Mouse (Mus musculus): ENCODE data around the gene Crtc2. TPM values are rescaled to one million over a fixed set of nuclear protein-coding genes. Genes with fewer than 3 reads are reported as not detected.
A peak's percentile ranks its signal among the peaks of the same experiment; 100 is the strongest.
"Not testable (repeated sequence)": the region's sequence is repeated elsewhere in the genome, so short reads cannot be mapped to it uniquely, and the experiment has no call there.

Gene Crtc2
- total RNA-seq, 2 experiments from 2014 or later, result 20.9 to 24.1 TPM

DNA sequence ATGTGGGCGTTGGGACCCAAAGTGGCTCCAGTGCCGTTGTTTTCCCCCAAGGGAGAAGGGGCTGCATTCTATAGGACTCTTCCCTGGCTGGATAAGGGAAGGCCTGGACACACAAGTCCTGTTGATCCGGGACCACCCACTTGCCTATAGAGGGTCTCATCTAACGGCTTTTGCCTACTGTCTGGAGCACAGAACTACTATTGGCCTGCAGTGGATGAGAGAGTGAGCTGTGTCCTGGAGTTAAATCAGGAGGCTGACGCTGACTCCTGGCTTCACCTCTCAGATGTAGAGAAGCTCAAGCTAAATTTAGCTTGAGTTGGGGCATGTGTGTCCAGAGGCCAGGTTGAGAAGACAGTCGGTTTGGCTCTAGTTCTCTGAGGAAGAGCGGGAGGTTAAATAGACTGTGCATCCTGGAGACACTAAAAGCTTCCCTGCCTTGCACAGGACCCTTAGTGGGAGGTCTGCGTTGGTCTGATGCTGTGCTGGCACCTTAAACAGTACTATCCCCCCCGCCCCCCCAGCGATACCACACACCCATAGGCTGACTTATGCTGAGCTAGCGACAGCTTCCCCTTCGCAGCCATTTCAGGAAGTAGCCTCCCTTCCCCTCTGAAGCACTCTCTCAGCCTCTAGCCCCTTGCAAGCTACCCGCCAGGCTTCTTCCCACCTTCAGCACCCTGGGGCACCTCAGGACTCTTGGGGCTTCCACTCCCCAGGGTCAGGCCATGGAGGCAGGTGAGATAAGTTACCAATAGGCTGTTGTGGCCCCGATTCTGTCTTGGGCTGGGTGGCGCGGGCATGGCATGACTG, 12.2 kb downstream of the Crtc2 start:
- DNase-seq (ENCODE audit: low spot score in 2 of 2), result no peak

- DNase-seq (ENCODE audit: low spot score in 2 of 2), result no peak
These were observed 13.2 kb downstream of the Crtc2 start for GRCm38 (mm10) chr3:90266901-90267775.

- no peak for DNase-seq (ENCODE audit: low spot score in 2 of 2)
These were observed 14.2 kb downstream of the Crtc2 start for GRCm38 (mm10) chr3:90268190-90268589.

DNA sequence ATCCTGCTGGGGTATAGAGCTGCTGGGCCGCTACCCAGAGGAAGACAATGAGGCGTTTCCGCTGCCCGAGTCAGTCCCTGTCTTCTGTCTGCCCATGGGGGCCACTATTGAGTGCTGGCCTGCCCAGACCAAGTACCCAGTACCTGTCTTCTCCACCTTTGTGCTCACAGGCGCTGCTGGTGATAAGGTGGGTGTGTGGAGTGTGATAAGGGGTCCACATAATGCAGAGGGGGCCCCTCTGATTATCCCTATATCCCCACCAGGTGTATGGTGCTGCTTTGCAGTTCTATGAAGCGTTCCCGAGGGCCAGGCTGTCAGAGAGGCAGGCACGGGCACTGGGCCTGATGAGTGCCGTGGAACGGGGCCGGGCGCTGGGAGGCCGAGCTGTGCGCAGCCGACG, 15.0 kb downstream of the Crtc2 start:
- DNase-seq (ENCODE audit: low spot score in 2 of 2), result no peak

DNA sequence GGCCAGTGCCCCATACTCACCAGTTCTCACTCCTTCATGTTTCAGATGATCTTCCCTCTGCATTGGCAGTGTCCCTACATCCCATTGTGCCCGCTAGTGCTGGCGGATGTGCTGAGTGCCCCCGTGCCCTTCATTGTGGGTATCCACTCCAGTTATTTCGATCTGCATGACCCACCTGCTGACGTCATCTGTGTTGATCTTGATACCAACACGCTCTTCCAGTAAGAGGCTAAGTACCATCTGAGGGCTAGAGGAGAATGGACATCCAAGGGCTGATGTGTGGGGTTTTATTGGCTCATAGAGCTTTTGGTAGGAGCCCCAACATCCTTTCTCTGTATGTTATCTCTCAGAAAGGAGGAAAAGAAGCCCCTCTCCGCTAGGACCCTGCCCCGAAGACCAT, 16.8 kb downstream of the Crtc2 start:
- DNase-seq (ENCODE audit: low spot score in 2 of 2), result no peak

GRCm38 (mm10) chr3:90272170-90272569, 18.2 kb downstream of the Crtc2 start:
- no peak for DNase-seq (ENCODE audit: low spot score in 2 of 2)

DNA sequence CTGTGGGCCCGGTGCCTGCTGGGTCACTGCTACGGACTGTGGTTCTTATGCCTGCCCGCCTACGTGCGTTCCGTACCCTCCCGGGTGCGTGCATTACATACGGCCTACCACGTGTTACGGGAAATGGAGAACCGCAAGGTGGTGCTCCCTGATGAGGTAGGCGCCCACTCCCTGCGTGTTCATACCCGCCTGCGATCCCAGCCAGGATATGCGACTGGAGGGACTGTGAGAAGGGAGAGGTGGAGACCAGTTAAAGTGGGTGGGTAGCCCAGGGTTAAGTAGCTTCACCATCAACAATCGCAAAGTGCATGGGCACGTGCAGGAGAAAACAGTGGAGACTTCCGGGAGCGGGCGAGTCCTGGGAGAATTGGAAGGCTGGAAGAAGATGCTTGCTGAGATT, 19.9 kb downstream of the Crtc2 start:
- no peak for DNase-seq (ENCODE audit: low spot score in 2 of 2)

DNA sequence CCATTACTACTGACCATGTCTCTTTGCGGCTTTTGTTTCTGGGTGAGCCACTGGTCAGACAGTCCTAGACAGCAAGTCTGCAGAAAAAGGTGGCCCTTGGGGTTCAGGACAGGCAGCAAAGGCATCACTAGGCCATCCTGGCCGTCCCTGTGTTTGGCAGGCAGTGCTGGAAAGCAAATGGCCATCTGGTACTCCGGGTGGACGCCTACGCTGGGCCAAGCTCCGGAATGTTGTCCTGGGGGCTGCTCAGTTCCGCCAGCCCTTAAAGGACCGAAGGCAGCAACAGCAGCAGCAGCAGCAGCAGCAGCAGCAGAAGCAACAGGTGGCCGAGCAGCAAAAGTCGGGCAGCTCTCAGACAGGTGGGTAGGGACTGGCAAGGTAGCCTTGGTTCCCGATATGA, 21.3 kb downstream of the Crtc2 start:
- no peak for DNase-seq (ENCODE audit: low spot score in 2 of 2)

- no peak for DNase-seq (ENCODE audit: low spot score in 2 of 2)
These were observed 22.9 kb downstream of the Crtc2 start for GRCm38 (mm10) chr3:90276858-90277257.

GRCm38 (mm10) chr3:90277793-90278192, 23.8 kb downstream of the Crtc2 start:
- no peak for DNase-seq (ENCODE audit: low spot score in 2 of 2)

DNA sequence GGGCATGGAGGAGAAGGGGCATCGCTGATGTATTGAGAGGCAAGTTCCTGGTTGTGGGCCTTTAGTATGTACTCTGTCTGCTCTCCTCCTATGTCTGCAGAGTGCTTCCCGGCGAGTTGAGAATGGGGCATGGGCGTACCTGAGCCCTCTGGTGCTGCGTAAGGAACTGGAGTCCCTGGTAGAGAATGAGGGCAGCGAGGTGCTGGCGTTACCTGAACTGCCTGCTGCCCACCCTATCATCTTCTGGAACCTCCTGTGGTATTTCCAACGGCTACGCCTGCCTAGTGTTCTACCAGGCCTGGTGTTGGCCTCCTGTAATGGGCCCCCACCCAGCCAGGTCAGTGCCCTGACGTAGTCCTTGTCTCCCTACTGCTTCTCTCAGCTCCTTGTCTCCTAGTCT, 24.2 kb downstream of the Crtc2 start:
- DNase-seq (ENCODE audit: low spot score in 2 of 2), result no peak

DNA sequence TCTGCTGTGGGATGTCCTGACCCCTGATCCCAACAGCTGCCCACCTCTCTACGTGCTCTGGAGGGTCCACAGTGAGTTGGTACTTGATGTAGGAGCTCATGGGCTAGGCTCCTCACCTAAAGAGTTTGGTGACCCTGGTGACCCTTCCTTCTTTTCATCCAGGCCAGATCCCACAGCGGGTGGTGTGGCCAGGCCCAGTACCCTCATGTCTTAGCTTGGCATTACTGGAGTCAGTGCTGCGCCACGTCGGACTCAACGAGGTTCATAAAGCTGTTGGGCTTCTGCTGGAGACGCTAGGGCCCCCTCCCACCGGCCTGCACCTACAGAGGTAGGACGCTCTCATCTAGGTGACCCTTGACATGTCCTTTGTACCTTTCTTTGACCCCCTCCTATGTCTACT, 25.3 kb downstream of the Crtc2 start:
- DNase-seq (ENCODE audit: low spot score in 2 of 2), result no peak

DNA sequence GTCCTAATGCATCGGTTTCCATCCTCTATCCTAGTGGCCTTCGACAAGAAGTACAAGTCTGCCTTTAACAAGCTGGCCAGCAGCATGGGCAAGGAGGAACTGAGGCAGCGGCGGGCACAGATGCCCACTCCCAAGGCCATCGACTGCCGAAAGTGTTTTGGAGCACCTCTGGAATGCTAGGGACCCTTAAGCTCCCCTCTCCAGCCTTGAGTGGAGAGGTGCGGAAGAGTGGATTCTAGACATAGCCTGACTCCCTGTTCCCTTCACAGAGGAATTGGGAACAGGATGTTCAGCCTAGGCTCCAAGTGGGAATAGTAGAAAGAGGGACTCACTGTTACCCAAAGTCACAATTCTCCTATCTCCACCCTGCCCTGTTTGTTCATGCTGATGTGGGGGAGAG, 25.8 kb downstream of the Crtc2 start:
- no peak for DNase-seq (ENCODE audit: low spot score in 2 of 2)

- no peak for DNase-seq (ENCODE audit: low spot score in 2 of 2)
These were observed 26.7 kb downstream of the Crtc2 start for GRCm38 (mm10) chr3:90280708-90281107.

GRCm38 (mm10) chr3:90284150-90284549, 30.2 kb downstream of the Crtc2 start:
- no peak for DNase-seq (ENCODE audit: low spot score in 2 of 2)

DNA sequence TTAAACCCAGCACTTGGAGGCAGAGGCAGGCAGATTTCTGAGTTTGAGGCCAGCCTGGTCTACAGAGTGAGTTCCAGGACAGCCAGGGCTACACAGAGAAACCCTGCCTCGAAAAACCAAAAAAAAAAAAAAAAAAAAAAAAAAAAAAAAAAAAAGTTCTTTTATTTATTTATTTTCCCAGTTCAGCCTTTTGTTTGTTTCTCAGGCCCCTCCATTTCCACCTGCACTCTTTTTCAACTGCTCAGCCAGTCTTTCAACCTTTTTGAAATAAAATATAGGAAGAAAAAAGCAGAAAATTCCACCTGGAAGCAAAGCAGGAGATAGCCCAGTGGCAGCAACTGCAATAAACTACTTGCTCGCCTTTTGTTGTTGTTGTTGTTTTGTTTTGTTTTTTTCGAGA, 35.4 kb downstream of the Crtc2 start:
- not testable (repeated sequence) for DNase-seq (ENCODE audit: low spot score in 2 of 2)

- DNase-seq (ENCODE audit: low spot score in 2 of 2), result no peak
These were observed 36.6 kb downstream of the Crtc2 start for GRCm38 (mm10) chr3:90290602-90291001.

DNA sequence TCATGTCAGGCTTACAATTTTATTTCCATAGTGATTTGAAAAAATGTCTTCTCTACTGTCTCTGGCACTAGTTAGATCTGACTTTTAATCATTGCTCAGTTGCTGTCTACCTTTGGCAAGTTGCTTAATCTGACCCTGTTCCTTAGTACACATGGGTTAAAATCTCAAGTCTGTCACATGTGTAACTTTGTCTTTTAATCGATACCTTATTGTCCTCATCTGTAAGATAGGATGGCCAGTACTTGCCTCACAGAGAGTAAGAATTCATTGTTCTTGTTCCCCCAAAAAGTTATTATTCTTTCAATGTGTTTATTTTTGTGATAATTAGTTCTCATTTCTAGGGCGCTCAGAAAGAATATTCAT, 38.0 kb downstream of the Crtc2 start:
- DNase-seq (ENCODE audit: low spot score in 2 of 2), result no peak

DNA sequence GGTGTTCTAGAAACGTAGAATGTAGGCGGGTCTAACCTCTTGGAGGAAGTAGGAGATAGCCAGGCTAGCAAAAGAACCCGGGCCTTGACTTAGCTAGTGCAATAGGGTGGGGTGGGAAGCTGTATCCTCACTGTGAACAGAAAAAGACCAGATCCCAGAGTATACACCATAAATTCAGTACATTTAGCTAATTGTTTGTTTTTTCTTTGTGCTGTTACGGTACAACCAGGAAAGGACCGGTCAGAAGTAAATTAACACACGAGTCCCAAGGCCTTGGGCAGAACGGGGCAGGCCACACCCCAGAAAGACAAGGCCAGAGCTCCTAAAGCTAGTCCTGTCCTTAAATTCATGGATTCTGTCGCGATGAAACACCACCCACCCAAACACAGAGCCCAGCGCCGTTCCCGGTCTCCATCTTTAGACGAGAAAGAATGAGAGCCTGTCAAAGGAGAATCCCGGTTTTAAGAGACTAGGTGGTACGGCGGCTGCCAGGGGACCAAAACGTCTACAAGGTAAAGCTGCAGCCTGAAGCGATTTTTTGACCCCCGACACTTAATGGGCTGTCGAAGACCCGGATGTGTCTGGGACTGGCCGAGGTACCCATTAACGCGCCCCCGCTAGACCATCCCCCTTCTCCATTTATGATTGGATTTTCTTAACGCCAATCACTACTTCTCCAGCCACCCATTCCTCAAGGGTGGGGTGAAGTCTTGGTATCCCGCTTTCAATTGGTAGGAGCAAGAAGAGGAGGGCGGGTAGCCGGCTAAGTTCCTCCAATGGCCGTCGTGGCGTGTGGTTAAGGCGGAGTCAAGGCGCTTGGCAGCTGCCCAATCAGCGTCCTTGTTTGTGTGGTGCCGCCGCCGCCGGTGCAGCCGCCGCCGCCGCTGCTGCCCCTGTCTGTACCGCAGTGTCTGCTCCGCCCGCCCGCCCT, 38.6 kb downstream of the Crtc2 start, which contains the start of gene Gatad2b:
TSS of gene Gatad2b (plus strand) at position 834 of the 931 bp plus-strand sequence.
- peak; percentile 96 to 98 for DNase-seq (ENCODE audit: low spot score in 2 of 2)

DNA sequence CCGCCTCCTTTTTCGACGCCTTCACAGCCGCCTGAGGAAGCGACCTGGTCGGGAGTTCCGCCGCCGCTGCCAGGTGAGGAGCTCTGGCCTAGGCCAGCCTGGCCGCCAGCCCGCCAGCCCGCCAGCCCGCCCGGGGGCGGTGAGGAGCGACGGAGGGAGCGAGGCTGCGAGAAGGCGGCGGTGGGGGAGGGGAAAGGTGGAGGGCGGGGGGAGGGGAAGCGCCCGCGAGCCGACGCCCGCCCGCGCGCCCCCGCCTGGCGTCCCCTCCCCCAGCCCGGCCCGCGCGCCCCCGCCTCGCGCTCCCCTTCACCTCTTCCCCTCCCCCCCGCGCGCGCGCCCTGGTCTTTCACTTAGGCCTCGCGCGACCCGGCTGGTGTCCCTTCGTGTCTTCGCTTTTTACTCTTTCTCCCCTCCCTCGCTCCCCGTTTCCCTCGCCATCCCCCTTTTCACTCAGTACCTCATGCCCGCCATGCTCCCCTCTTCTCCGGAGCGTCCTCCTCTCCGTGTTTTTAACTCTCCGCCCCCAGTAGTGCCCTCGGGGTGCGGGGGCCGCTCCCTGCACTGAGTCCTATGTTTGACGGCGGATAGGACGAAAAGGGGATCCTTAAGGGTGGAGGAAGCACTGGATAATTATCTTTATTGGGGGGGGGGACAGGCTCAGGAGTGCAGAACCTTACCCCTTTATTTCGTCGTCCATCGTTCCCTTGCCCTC, 39.5 kb downstream of the Crtc2 start:
- peak; percentile 58 to 71 for DNase-seq (ENCODE audit: low spot score in 2 of 2)

DNA sequence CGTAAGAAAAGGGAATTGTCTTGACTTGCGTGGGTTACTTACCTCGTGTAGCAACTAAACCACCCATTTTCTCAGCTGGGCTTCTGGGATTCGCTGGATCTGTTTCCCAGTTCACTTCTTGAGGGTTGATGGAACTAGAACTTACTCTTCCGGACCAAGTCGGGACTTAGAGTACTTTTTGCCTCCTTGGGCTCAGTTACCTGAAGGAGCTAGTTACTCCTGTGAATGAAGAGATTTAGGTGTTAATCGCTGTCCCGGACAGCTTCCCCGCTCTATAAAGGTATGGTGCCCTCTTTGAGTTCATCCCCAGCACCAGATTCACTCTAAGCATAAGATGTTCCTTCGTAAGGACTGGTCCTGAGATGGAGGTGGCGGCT, 40.1 kb downstream of the Crtc2 start:
- DNase-seq (ENCODE audit: low spot score in 2 of 2), result no peak
